Mouse (Mus musculus) large intestine, adult 2 months (tissue): Measurements from ENCODE around the gene Ephx1. TPM values are rescaled to one million over a fixed set of nuclear protein-coding genes. Genes with fewer than 3 reads are reported as not detected.
"Not testable (repeated sequence)": the region's sequence is repeated elsewhere in the genome, so short reads cannot be mapped to it uniquely, and the experiment has no call there.

Experiments used
- DNase-seq: peaks from one replicate; pipeline ENCODE4 v3.0.0-alpha.2; 2012; ENCODE audit warnings: low read depth, low spot score
- WGBS: fragments of 180-500 bp; shearing (Covaris S2); methylation state at CpG from one replicate; pipeline ENCODE4 v1.1.7; 2018; 5-methylcytosine and 5-hydroxymethylcytosine counted together
- polyA plus RNA-seq: library from polyadenylated mRNA; depleted of rRNA; stranded (reverse); fragments of >200 nt; gene quantifications from 2 replicates; pipeline ENCODE4 v1.2.3, GENCODE M21; 2012

Gene Ephx1
- polyA plus RNA-seq, 1 experiment = 15.5 TPM

DNA sequence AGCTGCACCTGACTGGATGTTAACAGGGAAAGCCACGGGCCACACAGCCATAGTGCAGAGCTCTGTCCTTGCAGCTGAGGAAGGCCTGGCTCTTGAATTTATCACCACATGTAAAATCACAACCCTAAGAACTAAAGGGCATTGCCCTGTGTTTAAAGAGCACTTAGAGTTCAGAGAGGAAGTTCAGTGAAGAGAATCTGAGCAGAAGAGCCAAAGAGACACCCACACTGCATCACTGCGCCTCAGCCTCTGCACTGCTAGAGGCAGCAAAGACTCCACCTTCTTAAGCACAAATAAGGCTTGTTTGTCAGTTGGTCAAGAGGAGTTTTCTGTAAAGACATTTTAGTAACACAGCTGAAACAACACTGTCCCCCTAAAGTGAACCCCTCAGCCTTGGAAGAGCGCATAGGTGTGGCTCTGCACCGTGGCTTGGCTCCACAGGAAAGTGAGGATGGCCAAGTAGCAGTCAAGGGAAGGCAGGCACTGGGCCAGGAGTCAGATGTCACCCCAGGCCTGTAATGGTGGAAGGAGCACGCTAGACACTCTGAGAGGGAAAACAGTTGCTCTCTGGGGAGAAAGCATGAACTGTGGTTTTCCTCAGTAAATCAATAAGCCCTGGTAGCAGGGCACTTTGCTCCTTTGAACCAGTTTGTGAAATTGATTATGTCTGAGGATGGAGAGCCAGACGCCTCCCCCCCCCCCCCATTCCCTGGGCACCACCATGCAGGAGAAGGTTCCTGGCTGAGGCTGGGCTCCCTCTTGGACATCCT lies 5.8 kb downstream of the Ephx1 start:
- DNase-seq = no peak
- WGBS = 43% methylated on average over 6 of the region's 6 CpGs

DNA sequence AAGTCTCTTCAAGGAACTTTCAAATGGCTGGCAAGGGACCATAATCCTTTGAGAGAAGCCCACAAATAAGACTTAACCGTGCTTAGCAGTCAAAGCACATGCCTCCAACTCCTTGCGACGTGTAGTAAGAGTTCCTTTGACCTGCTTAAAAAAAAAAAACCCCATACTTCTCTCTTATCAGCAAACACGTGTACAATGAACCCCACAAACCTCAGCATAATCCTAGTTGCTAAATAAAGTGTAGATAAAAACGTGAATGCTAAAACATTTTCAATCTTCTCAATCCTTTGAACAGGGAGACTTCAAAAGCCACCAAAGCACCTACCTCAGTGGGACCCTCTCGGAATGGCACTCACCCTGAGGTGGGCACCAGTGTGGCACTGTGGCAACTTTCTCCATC lies 7.3 kb downstream of the Ephx1 start:
- 73% methylated on average over 6 of the region's 6 CpGs for WGBS
- no peak for DNase-seq

DNA sequence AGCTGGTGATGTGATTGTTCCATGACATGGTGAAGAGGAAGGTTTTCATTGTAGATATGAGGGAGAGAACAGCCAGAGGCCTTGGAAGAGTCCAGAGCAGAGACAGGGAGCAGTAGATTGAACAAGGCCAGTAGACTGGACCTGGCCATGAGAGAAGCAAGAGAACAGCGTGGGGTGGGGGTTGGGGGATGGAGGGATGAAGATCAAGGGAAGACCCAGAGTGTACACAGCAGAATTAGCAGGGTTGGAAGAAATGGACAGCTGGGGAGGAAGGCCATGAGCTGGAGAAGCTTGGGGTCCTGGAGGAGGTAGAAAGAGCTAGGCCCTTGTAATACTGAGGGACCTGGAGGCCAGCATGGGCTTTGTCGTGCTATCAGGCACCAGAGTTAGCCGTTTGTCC lies 8.3 kb downstream of the Ephx1 start:
- WGBS = 84% methylated on average over 3 of the region's 3 CpGs
- no peak for DNase-seq

DNA sequence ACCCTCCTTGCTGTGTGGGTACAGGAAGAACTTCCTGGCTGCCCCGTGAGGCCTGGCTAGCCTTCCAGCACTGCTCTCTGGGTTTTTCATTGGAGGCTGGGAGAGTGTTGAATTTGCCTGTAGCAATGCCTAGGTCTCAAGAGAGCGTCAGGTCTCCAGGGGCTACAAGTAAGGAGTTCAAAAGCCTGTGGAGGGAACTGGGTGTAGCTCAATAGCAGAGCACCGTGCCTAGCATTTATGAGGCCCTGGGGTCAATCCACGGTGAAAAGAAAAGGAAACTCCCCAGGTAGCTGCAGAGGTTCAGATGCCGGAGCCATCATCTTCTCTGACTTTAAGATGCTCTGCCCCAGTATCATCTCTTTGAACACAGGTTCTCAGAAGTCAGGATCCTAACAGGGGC lies 9.1 kb downstream of the Ephx1 start:
- 68% methylated on average over 5 of the region's 5 CpGs for WGBS
- DNase-seq = no peak

DNA sequence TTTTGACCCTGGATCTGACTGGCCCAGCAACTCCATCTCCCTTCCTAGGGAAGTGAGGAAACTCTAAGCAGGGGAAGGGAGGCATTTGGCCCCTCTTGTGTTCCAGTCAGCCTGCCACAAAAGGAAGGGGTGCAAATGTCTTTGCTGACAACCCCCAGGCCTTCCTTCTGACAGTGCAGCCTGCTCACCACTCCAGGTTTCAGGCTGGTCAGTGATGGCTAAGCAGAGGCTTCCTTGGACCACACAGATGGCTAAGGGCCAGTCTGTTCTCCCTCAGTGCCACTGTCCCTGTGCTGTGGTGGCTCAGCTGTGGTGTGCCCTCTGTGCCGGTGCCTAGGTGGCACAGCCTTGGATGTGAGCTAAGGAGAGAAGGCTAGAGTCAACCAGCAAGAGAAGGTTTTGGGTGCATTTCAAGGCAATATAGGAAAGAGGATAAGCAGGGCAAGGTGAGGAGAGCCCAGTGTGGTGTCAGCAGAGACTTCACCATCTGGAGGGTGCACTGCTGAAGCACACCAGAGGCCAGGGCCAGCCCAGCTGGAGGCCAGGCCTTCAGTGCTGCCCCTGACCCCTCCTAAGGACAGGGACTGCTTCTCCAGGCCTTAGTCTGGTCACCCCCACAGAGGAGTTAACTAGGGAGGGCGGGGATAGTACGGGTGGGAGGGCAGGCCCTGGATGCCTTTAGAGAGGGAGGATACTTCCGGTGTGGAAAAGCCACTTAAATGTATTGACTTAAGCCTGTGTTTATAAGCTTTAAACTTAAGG lies 10.4 kb downstream of the Ephx1 start:
- no peak for DNase-seq
- WGBS = 42% methylated on average over 4 of the region's 4 CpGs

DNA sequence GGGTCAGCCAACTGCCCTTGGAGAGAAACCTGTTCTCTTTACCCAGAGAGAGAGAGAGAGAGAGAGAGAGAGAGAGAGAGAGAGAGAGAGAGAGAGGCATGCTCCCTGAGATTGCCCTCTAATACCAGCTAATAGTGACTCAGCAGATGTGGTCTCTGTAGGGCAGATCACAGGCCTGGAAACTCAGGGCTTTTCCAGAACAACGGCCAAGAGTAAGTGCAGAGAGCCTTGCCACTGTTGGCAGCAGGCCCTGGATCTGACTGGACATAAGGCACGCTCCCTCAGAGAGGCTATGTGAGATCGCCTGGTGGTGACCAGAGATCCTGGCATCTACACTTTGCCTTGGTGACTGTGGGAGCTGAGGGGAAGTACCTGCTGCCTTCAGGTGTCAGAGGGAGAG lies 10.9 kb downstream of the Ephx1 start:
- WGBS = 55% methylated on average over 3 of the region's 3 CpGs
- no peak for DNase-seq

DNA sequence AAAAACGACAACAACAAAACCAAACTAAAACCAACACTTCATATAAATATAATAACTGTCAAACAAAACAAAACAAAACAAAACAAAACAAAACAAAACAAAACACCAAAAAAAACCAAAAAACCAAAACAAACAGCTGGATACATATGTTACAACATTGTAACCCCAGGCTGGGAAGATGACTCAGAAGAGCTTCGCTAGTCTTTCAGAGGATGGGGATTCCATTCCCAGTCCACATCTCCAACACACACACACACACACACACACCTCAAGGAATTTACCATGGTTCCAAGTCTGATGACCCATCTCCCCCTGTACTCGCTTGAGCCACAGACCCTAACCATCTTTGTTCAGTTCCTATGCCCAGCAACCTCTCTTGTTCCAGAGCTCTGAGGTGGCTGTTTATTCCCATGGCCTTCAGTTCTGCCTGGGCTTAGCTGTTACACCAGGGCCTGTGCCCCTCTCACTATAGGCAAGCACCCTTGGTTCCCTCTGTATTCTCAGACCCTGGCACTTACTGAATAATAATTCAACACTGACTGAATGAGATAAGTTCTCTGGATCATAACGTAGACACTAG lies 11.6 kb downstream of the Ephx1 start:
- 83% methylated on average over 4 of the region's 4 CpGs for WGBS
- no peak for DNase-seq

DNA sequence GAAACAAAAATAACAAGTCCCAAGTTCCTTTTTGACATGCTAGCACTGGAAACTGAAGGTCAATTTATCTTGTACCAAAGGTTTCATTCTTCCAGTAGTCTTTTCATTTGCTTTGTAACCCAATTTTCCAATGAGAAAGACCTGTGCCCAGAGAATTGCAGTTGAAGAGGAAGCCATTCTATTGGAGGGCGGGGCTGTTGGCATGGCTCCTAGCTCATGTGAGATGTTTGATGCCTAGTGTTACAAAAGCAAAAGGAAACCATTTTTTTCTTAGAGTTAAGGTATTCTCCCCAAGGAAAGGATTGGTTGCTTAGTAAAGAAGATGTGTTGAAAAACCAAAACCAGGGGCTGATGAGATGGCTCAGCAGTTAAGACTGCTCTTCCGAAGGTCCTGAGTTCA lies 12.4 kb downstream of the Ephx1 start:
- 81% methylated on average over 2 of the region's 2 CpGs for WGBS
- DNase-seq = peak; percentile 37

DNA sequence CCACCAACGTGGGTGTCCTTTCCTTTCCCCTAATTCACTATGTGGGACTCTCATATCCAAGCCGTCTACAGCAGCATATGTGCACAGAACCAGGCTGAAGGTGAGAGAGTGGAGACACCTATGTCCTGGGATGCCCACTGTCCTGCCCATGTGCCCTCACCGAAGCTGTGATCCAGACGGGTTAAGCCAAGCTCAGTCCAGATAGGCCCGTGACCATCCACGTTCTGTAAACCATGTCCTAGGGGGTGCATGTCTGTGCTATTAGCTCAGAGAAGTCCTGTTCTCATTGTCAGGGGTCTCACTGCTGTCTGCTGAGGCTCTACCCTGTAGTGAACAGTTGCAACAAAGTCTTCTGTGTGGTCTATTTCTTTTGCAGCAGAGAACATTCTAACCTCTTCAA lies 12.9 kb downstream of the Ephx1 start:
- 87% methylated on average over 6 of the region's 6 CpGs for WGBS
- DNase-seq = no peak

DNA sequence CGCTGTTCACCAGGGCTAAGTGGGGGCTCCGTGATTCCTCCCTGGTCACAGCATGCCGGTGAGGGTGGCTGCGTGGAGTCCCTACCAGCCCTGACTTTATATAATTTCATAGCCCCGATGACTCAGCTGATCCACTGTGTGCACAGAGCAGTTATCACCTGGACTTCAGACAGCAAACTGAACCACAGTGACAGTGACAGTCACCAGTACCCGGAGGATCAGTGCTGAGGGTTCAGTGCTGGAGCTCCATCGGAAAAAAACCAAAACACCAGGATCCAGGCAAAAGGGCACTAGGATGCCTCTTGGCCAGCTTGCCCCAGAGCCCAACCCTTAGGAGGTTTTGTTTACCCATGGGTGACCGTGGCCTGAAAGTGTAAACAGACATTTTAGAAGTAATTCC lies 15.4 kb downstream of the Ephx1 start:
- WGBS = 28% methylated on average over 8 of the region's 8 CpGs
- DNase-seq = no peak

DNA sequence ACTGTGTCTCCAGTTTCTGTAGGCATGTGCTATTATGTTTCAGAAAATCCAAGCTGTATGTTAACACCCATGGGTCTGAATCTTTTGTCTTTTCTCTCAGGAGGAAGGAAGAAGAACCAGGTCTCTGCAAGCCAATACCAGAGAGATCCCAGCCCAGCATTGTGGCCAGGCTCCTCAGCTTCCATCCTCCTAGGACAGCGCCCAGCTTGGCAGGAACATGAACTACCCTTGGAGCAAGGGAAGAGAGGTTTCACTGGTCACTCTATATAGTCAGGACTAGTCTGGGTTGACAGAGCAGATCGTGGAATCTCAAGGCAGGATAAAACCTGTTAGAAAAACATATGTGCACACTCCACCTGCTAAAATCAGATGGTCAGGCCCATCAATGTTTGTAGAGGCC lies 16.9 kb downstream of the Ephx1 start:
- no peak for DNase-seq
- WGBS = 87% methylated on average over 2 of the region's 2 CpGs

DNA sequence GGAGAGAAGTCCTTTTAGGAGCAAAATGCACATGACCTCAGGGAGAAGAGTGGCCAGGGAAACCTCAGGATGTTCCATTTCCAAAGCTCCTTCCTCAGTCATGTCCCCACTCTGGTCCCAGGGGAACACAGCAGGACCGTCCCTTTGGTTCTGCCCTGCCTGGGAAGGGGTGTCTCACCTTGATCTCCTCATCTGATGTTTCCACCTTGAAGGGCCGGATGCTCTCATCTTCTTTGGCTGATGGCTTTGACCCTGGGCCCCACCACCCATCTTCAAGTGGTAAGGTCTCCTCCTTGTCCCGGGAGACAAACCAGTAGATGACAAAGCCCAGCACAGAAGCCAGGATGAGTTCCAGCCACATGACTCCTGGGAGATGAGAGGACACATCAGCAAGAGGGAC lies 19.1 kb downstream of the Ephx1 start:
- DNase-seq = no peak
- 87% methylated on average over 3 of the region's 3 CpGs for WGBS

DNA sequence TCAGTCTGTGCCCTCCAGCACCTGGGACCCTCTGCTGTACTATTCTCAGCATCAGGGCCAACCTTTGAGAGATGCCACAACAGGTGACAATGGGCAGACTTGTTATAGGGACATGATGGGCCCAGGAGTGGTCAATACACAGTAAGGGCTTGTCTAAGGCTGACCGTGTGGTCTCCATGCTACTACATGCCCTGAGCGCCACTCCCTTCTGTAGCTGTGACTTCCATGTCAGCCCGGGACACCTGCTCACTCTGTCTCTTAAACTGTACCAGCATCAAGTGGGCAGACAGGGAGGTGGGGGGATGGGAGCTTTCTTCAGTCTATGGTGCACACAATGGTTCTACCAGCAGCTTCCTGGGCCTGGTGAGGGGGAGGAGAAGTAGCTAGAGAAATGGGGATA lies 19.5 kb downstream of the Ephx1 start:
- 84% methylated on average over 3 of the region's 3 CpGs for WGBS
- DNase-seq = no peak

DNA sequence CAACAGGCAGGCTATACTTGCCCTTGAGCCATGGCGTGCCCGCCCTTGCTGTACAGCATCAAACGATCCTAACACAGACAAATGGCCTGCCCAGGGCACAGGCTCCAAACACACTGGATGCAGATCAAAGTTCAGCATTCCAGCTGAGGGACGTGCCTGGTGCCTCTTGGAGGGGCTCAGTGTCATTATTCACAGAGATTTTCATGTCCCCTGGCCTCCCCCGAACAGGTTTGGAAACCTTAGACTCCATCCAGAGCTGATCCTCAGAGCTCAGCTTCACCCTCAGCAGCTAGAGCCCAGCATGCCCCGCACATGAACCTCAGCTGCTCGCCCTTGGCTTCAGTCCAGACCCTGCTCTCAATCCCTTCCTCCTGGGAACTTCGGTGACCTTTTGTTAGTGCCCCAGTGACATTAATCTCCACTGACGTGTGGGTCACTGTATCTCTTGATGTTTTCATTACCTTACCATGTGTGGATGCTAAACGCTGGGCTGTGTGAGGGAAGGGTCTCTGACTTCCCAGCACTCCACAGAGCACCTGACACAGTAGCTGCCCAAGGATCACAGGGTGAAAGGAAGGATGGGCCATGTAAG lies 20.1 kb downstream of the Ephx1 start:
- 36% methylated on average over 10 of the region's 10 CpGs for WGBS
- no peak for DNase-seq

DNA sequence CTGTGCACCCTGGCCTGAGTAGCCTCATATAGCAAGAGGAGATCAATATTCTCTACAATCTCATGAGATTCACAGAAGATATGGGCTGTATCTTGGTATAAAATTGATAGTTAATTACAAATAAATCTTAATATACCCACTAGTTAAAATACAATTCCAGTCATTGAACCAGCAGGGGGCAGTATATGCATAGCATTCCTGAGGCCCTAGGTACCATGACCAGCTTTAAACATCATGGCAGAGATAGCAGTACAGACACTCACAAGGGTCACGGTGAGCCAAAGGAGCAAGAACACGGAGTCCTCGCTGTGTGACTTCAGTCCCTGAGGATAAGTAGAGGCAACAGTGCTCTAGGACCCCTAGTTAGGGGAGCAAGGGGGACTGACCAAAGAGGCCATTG lies 28.6 kb downstream of the Ephx1 start:
- no peak for DNase-seq
- WGBS = 52% methylated on average over 3 of the region's 3 CpGs

DNA sequence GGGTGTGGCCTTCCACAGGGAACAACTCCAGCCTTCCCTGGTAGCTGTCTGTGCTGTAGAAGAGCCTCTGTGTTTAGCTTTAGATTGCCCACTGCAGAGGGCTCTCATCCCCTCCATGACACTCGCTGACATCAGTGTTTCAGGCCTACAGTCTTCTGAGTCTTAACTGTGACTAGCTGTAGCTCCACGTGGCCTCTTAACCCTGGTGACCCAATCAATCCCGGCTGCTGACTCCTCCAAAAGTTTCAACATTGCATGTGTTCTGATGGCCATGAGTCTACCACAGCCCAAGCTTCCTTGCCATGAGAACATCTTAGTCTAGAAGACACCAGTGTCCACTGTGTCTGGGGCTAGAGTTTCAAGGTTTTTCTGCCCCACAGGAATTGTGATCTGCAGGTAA lies 30.0 kb downstream of the Ephx1 start:
- WGBS = 69% methylated on average over 3 of the region's 3 CpGs
- no peak for DNase-seq

DNA sequence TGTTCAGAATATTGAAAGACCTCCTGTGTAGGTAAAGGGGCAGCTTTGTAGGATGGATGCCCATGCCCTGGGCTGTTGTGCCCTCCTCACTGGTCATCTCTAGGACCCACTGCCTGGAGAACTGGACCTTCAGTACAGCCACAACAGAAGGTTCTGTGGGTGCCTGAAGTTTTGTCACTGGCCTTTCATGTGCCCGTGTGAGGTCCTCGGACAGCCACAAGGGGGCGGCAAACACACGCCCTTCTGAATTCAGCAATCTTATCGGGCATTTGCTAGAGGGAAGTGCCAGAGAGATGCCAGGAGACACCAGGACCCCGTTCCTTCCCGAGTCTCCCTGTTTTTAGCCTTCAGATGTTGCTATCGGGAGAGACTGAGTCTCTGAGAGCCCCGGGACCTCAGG lies 32.9 kb downstream of the Ephx1 start:
- WGBS = 3% methylated on average over 9 of the region's 9 CpGs
- peak; percentile 45 for DNase-seq

DNA sequence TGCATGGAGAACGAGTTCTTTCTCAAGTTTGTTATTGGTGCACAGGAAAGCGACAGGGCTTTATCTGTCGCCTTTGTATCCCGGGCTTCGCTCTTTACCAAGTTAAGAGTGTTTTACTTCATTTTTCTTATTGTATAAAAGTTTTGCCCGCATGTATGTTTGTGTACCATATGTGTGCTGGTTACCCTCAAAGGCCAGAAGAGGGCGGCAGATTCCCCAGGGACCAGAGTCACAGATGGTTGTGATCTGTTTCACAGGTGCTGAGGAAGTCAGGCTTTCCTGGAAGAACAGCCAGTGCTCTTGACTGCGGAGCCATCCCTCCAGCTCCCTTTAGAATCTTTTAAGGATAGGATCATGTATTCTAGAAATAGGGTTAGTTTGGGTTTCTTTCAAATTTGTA lies 34.0 kb downstream of the Ephx1 start:
- 92% methylated on average over 8 of the region's 8 CpGs for WGBS
- DNase-seq = no peak

DNA sequence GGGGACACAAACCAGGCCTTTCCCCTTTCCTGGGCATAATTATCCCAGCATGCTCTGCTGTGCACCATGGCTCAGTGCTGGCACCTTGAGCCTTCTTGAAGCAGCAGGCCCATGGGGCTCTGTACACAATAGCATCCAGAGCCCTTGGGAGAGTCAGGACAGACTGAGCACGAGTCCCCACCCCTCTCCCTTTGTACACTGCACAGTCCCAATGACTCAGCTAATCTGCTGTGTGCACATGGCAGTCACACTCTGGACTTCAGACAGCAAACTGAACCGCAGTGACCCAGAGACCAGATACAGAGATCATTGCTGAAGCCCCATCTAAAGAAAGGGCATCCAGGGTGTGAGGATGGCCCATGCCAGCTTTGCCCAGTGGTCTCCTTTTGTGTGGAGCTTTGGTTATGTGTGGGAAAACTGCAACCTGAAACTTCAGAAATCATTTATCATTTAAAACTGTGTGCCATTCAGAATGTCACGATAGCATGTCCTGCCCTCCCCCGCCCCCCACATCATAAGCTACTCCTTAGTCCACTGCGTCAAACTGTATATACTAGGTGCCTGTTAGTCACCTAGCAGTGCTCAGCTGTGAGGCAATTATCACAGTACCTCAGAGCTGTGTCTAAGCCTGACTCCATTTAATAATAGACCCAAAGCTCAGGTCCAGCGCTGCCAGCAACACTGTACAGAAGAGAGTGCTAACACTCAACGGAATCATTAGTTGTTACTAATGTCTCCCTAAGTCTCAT lies 39.2 kb downstream of the Ephx1 start:
- whole genome bisulfite sequencing = 64% methylated on average over 7 of the region's 7 CpGs

DNA sequence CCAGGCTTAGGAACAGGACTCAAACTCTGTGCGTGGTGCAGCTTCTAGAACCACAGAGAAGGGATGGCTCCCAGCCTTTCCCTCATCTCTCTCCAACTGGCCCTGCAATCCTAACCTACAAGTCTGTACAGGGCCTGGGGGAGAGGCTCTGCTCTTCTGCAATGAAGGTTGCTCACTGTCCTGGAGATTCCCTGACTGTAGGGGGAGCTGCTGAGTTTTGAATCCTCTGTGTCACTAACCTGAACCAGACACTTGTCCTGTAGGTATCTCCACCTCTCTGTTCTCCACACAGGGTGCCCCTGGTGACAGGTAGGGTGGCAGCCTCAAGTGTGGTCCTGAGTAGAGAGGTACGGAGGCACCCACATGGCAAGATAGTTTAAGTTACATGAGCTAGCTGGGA lies 40.2 kb downstream of the Ephx1 start:
- WGBS = 77% methylated on average over 2 of the region's 2 CpGs
- no peak for DNase-seq

More for the DNA sequence above, 39.2 kb downstream of the Ephx1 start:
- not testable (repeated sequence) for DNase-seq
